Mouse (Mus musculus) megakaryocyte-erythroid progenitor cell, adult 5 weeks (primary cell): Measurements from ENCODE around the gene Pdgfd. TPM values are rescaled to one million over a fixed set of nuclear protein-coding genes. Genes with fewer than 3 reads are reported as not detected.

ENCODE experiments used
- polyA plus RNA-seq: library from polyadenylated mRNA; stranded (reverse); fragments of >175 nt; gene quantifications from 2 replicates; pipeline ENCODE4 v1.2.3, GENCODE M21; 2012

Pdgfd gene
- polyA plus RNA-seq, result 0.04 and 0.06 TPM in 2 replicates

DNA sequence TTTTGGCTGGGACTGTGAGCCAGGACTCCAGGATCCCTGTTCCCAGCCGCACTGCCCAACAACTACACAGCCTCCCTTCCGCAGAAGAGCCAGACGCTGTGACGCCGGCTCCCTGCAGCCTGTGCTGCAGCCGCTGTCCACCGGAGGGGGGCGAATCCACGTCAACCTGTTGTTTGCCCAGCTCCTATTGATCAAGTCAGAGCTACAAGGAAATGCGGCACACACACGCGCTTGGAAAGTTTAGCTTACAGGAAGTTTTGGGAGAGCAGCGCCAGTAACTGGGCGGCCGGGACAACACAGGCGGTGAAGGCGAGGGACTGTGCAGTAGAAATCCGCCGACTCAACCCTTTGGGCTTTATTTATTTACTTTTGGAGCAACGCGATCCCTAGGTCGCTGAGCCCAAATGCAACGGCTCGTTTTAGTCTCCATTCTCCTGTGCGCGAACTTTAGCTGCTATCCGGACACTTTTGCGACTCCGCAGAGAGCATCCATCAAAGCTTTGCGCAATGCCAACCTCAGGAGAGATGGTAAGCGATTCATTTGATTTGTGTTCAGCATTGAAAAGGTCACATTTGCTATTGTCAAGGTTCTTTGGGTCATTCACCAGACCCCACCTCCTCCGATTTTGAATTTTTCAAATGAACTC is at the start of gene Pdgfd:
Gene Pdgfd (plus strand): TSS at position 194 of the 647 bp plus-strand sequence.

DNA sequence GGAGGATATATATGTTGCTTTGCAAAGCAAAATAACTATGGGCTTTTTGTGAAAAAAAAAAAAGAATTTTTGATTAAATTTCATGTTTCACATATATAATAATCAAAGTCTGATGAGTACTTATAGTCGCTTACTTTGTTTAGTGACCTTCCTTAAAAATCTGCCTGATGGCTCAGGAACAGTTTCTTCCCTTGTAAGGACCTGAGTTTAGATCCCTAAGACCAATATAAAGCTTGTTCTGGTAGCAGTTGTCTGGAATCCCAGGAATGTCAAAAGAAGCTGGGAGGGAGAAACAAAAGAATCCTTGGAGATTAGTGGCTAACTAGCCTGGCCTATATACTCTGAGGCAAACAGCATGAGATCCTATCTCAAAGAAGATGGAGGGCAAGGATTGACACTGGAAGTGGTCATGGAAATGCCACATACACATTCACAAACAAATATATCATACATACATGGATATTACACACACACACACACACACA is 101.5 kb downstream of the Pdgfd start, which contains the start of gene Ddi1:
Gene Ddi1 (minus strand): TSS at position 51 of the 485 bp plus-strand sequence.

Other genes starting within 250 kb of the Pdgfd start
- not detected in 2 replicates for gene Ddi1, start 101.3 kb downstream of the Pdgfd start, polyA plus RNA-seq